Mouse (Mus musculus): ENCODE data around the gene Kcnn1. TPM values are rescaled to one million over a fixed set of nuclear protein-coding genes. Genes with fewer than 3 reads are reported as not detected.

Gene Kcnn1
- total RNA-seq, 2 experiments from 2014 or later, result 18.3 to 27.0 TPM

DNA sequence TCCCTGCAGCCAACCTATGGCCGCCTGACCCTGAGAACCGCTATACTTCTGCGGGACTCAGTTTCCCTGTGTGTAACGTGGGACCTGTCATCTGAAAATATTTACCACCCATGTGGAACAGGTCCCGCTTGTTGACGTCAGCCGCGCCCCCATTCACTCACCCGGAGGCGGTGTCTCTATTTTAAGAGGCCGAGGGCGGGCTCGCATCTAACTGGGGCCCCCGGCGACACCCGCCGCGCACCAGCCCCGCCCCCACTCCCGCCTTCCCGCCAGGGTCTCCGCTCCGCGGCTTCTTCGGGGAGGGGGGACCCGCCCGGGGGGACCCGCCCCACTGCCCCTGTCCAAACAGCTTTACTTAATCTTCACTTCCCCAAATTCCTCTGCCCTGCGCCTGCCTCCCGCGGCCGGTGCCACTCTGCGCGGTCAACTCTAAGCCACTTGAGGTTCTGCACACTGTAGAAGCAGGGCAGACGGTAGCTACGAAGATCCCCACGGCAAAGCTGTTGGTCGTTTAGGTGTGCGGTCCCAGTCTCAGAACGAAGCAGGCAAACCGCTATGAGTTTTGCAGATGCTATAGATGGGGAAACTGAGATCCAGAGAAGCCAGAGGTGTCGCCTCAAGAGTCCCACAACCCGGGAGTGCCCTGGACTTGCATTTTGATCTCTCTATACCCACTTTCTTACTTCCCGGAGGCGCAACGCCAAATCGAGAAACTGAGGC lies 59.1 kb downstream of the Kcnn1 start:
- intact Hi-C loops (cut with DNase I), result no loop called here
- DNase-seq (ENCODE audit: low spot score in 2 of 2), result peak; percentile 69 to 87

DNA sequence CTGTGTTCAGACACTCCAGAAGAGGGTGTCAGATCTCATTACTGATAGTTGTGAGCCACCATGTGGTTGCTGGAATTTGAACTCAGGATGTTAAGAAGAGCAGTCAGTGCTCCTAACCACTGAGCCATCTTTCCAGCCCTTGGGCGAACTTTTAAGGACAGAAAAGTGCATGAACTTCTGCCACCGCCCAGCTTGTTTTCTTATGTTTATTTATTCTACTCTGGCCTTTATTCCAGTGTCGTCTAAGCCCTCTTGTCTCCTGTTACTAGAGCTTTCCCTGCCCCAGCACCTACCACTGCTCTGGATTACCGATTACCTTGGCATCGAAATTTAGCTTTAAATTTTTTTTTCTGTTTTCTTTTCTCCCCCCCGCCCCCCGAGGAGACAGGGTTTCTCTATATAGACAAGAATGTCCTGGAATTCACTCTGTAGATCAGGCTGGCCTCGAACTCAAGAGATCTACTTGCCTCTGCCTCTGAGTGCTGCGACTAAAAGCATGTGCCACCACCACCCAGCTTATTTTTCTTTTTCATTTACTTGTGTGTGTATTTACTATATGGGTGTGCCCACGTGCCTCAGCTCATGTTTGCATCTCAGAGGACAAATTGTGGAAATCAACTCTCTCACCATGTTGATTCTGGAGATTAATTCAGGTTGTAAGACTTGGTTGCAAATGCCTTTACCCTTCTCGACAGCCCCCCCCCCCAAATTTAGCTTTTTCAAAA lies 60.1 kb downstream of the Kcnn1 start:
- intact Hi-C loops (cut with DNase I), result no loop called here
- DNase-seq (ENCODE audit: low spot score in 2 of 2), result no peak

DNA sequence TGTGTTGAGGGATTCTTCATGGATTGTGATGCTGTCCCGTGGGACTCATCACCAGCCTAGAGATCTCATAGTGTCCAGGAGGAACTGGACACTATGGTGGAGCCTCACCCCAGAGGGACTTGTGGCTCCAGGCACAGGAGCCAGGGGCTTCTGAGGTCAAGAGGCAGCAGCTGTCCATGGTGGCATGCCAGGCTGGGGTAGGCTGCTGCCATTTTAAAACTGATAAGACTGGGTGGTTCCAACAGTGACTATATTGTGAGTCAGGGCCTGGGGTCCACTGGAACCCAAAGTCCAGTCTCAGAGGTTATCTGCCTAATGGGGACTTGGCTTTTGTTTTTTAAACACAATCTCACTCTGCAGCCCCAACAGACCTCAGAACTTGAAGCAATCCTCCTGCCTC lies 61.2 kb downstream of the Kcnn1 start:
- intact Hi-C loops (cut with DNase I), result no loop called here

DNA sequence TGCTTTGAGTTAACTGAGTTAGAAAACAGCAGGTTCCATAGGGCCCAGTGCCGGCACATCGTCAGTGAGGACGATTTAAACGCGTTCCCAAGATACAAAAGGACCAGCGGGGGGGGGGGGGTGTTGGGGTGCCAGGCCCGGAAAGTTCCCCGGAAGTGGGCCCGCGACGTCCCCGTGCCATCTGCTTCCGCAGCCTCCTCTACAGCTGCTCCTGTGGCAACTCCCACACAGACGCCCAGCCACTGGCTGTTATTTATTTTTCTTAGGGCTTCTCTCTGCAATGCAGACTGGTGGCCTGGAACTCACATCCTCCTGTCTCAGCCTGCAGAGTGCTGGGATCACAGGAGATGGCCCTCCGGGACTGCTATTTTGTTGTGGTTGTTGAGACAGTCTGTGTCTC lies 61.9 kb downstream of the Kcnn1 start:
- intact Hi-C loops (cut with DNase I), result no loop called here
- DNase-seq (ENCODE audit: low spot score in 2 of 2), result peak; percentile 81 to 85

More for the DNA sequence above, 61.2 kb downstream of the Kcnn1 start:
- DNase-seq (ENCODE audit: low spot score in 2 of 2), result no peak

DNA sequence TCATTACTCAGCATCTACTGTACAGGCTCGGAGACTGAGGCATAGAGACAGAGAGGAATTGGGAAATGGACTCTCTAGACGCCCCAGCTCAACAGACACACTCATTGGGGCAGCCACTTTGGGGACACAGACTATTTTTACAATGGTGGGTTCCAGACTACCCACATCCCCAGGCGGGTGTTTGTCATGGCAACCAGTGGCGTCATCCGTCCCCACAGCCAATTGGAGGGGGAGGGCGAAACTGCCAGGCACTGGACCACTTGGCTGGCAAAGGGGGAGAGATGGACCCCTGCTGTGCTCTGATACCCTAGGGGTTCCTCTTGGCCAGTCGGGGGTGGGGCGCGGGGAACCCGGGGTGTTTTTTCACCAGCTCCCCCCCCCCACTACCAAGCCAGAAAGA lies 62.4 kb downstream of the Kcnn1 start:
- intact Hi-C loops (cut with DNase I), result no loop called here
- DNase-seq (ENCODE audit: low spot score in 2 of 2), result peak; percentile 68 to 71

DNA sequence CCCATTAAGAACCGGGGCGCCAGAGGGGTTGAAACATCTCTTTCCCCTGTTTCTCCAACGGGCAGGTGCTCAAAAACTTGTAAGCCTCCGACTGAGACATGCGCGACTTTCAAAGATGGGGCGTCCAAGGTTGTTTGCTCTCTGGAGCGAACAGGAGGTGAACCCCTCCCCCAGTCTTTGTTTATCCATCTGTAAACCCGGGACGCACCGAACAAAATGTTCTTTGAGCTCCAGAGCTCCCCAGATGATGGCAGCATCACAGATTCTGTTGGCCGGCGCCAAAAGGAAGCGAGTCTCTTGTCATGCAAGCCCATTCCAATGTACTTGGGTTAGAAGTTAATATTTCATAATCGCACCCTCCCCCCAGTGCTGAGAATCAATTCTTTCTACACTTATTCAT lies 64.8 kb downstream of the Kcnn1 start:
- intact Hi-C loops (cut with DNase I), result loop anchor here (5.0 kb wide), 1 partner anchor 36 kb away; the partner anchor contains the start of gene Mpv17l2
- peak in 1 of 2 experiments; percentile 58 for DNase-seq (ENCODE audit: low spot score in 2 of 2)

DNA sequence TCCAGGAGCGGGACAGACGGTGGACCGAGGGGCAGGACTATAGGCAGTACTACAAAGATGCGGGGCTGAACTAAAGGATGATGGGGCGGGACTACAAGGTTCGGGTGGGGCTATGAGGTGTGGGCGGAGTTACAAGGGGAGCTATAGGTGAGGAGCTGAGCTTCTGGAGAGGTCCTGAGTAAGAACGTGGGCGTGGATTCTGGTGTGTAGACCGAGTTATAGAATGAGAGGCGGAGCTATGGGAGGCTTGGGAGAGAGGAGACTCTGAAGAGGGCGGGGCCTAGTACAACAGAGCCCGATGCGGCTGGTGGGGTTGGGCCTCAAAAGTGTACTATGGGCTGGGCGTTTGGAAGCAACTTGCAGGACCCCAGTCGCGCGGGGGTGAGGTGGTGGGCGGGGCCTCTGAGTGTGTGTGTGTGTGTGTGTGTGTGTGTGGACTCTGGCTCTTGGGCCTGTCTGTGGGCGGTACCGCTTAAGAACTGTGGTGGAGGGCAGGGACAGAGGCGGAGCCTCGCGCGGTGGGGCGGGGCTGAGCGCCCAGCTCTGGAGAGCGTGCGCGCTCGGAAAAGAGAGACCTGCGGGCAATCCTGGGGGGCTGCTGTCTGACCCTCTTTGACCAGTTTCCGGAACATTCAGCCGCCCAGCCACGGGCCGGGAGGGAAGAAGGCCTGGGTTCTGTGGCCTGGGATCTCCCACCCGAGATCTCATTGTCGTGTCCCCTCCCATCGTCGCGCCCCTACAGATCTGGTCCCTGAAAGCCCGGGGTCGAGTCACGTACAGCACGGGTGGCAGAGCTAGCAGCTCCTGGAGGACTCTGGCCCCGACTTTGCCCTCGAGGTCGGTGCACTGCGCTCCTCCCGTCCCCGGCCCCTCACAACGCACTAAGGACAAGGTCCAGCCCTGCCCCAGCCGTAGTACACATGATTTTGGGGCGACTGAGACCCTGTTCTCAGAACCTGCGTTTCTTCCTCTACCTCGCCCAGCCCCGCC lies 65.7 kb downstream of the Kcnn1 start:
- intact Hi-C loops (cut with DNase I), result loop anchor here (5.0 kb wide), 1 partner anchor 35 kb away; the partner anchor contains the start of gene Mpv17l2
- peak; percentile 86 to 87 for DNase-seq (ENCODE audit: low spot score in 2 of 2)

DNA sequence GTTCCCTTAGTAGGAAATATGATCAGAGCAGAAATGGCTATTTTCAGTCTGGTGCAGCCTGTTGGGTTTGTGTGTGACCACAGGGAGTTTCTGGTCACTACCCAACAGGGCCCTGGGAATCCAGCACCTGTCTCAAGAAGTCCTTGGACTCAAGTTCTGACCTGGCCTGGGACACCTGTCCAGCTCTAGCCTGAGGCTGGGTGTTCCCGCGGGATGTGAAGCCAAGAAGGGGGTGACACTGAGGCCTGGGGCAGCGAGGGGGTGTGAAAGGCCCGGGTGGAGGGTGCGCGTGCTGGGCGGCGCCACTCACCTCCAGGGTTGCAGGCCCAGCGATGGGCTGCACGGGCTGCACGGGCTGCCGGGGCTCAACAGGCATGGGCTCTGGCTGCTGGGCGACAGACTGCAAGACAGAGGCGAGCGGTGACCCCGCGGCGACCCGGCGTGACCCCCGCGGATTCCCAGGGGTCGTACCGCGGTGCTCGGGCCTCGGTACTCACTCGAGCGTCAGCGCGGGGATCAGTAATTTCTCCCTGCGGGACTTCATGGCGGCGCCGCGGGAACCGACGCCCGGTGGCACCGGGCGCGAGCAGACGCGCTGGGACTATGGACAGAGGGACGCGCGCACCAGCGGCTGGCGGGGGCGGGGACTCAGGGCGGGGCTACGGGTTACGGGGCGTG lies 66.5 kb downstream of the Kcnn1 start:
- intact Hi-C loops (cut with DNase I), result loop anchor here (5.0 kb wide), 1 partner anchor 34 kb away; the partner anchor contains the start of gene Mpv17l2
- DNase-seq (ENCODE audit: low spot score in 2 of 2), result no peak

DNA sequence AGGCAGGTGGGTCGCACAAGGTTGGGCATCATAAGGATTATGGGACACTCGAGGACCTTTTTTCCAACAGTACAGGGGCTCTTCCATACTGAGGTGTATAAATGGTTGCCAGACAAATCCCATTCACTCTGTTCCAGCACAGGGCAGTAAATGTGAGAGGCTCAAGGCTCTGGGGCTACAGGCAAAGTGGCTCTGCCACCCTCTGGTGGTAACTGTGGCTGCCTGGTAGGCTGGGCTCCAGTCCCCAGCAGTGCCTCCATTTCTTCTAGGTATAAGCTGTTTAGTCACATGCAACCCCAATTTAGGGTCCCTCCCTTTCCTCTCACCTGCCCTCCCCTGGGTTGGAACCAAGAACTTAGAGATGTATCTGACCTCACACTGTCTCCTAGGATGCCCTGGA lies 67.7 kb downstream of the Kcnn1 start:
- DNase-seq (ENCODE audit: low spot score in 2 of 2), result no peak

DNA sequence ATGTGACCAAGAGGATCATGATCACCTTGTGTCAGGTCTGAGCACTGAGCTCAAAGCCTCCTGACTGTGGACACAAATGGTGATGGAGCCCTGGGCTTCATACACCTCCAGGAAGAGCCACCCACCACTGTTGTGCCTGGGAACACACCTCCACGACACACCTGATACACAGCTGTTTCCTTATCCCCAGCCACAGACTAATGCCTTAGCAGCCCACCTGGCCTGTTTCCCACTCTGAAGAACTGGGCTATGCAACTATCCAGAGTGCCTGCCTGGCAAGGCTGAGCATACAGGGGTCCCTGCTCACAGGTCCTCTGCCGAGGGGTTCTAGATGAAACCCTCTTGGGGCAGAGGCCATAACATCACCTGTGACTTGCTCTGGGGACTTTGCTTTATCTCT lies 68.8 kb downstream of the Kcnn1 start:
- intact Hi-C loops (cut with DNase I), result no loop called here
- DNase-seq (ENCODE audit: low spot score in 2 of 2), result no peak

More for the DNA sequence above, 67.7 kb downstream of the Kcnn1 start:
- intact Hi-C loops (cut with DNase I), result loop anchor here (5.0 kb wide), 1 partner anchor 33 kb away; the partner anchor contains the start of gene Mpv17l2

DNA sequence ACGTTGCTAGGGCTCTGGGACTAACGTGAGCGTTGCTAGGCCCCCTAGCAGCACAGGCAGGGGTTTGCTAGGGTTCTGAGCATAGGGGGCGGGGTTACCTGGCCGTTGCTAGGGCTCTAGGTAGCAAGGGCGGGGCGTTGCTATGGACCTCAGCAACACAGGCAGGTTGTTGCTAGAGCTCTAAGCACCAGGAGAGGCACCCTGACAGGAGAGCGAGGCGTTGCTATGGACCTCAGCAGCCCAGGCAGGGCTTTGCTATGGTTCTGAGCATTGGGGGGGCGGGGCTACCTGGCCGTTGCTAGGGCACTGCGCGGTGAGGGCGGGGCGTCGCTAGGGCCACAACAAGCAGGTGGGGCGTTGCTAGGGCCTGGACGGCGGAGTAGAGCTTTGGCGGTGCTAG lies 70.4 kb downstream of the Kcnn1 start:
- no peak for DNase-seq (ENCODE audit: low spot score in 2 of 2)
- intact Hi-C loops (cut with DNase I), result loop anchor here (2.0 kb wide), 1 partner anchor 16 kb away; the partner anchor contains the start of gene Pik3r2

Small RNAs within 50 kb of the gene (microRNA-seq; reads per million reads assigned to microRNA genes)
- gene Mir7067, result 1.0 reads per million
- gene Mir7240, result 10.1 reads per million, percentile 29 among the genes with 10 or more reads in this experiment

Other genes starting within 250 kb of the Kcnn1 start
- gene Lrrc25, start 247.1 kb downstream of the Kcnn1 start, total RNA-seq (2021), result 1 to 10 TPM in 1 of 2 experiments, under 1 TPM in 1; 0.44 to 1.2 TPM
- gene Gdf15, start 230.8 kb downstream of the Kcnn1 start, total RNA-seq (2021), result not detected
- 10 to 100 TPM; 11.6 to 17.2 TPM for gene Pgpep1, start 202.9 kb downstream of the Kcnn1 start, total RNA-seq (2021)
- gene Lsm4, start 190.0 kb downstream of the Kcnn1 start, total RNA-seq (2021), result 10 to 100 TPM; 59.1 to 69.8 TPM
- 100 to 1,000 TPM; 219 to 272 TPM for gene Jund, start 164.3 kb downstream of the Kcnn1 start, total RNA-seq (2021)
- gene Iqcn, start 159.8 kb downstream of the Kcnn1 start, total RNA-seq (2021), result under 1 TPM; 0.10 to 0.34 TPM
- gene Gm3336, start 144.7 kb downstream of the Kcnn1 start, total RNA-seq (2021), result not detected
- 1 to 10 TPM in 1 of 2 experiments, under 1 TPM in 1; 0.89 to 2.0 TPM for gene Pde4c, start 139.5 kb downstream of the Kcnn1 start, total RNA-seq (2021)
- 100 to 1,000 TPM; 824 to 964 TPM for gene Rab3a, start 108.6 kb downstream of the Kcnn1 start, total RNA-seq (2021)
- gene Mpv17l2, start 102.3 kb downstream of the Kcnn1 start, total RNA-seq (2021), result 10 to 100 TPM; 33.9 to 41.5 TPM
- gene Pik3r2, start 86.5 kb downstream of the Kcnn1 start, total RNA-seq (2021), result 100 to 1,000 TPM; 152 to 164 TPM
- 100 to 1,000 TPM; 312 to 338 TPM for gene Mast3, start 58.2 kb downstream of the Kcnn1 start, total RNA-seq (2021)
- gene Il12rb1, start 54.8 kb downstream of the Kcnn1 start, total RNA-seq (2021), result 1 to 10 TPM in 1 of 2 experiments, under 1 TPM in 1; 0.86 to 1.1 TPM
- gene Arrdc2, start 23.5 kb downstream of the Kcnn1 start, total RNA-seq (2021), result 10 to 100 TPM; 16.9 to 20.2 TPM
- gene Ccdc124, start 10.7 kb upstream of the Kcnn1 start, total RNA-seq (2021), result 100 to 1,000 TPM in 1 of 2 experiments, 10 to 100 TPM in 1; 88.6 to 108 TPM
- 10 to 100 TPM in 1 of 2 experiments, 1 to 10 TPM in 1; 8.9 to 12.1 TPM for gene Slc5a5, start 29.5 kb upstream of the Kcnn1 start, total RNA-seq (2021)
- gene Rpl18a, start 34.2 kb upstream of the Kcnn1 start, total RNA-seq (2021), result 100 to 1,000 TPM; 558 to 677 TPM
- gene Map1s, start 42.7 kb upstream of the Kcnn1 start, total RNA-seq (2021), result 10 to 100 TPM; 78.7 to 82.1 TPM

All from left cerebral cortex, postnatal 36 days (tissue).